Mouse (Mus musculus) mature B cell (primary cell): ENCODE measurements around the gene Stum.

ENCODE experiments used
- in situ Hi-C: fragments of 300-500 bp; cut with MboI; formaldehyde crosslinking; loops from 2 replicates; pipeline ENCODE4 v1.14.3; 2019

The Stum gene

DNA sequence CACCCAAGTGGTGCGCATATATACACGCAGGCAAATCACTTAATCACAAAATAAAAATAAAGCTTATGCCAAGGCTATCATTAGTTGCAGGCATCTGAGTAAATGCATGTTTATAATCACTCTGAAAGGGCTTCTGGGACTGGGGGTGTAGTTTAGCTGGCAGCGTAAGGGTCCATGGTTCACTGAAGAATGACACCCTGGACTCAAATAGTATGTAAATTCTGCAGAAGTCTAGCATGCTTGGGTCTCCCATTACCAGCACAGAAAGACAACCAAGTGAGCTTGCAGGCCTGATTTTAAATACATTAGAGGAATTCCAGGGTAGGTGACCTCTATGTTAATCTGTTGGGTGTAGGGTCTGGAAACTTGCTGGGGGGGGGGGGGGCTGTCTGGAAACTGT lies 16.5 kb upstream of the Stum start:
- in situ Hi-C loops = no loop called here

DNA sequence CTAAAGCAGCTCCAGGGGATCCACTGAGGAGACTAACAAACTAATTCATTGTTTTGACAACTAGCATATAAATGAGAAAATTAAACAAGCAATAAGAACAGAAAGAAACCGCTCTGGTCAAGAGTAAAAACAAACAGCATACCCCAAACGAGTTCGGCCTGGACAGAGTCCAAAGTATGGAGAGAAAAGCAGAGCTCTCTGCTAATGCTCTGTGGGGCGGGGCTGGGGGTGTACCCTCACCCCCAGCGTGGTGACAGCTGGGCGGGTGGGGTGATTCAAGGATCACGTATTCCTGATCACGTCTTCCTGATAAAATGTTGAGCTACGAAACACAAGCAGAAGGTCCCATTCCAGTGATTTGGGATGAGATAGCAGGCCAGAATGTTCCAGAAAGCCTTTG lies 9.5 kb upstream of the Stum start:
- in situ Hi-C loops = no loop called here

DNA sequence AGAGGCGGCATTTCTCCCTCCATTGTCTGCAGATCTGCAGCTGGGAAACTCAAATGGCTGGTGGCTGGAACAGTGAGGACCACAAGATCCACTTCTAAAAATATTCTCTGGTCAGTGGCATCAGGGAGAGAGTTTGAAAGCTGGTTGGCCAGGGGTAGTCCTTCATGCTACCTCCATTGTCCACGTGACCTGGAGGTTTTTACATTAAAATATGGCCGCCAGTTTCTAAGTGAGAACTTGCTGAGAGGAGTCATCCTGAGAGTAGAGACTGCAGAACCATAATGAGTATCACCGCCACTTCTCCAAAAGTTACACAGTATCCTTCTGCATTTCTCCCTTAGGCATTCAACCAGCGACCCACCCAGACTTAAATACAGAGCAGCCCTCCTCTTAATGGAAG lies 2.0 kb upstream of the Stum start:
- in situ Hi-C loops = no loop called here

DNA sequence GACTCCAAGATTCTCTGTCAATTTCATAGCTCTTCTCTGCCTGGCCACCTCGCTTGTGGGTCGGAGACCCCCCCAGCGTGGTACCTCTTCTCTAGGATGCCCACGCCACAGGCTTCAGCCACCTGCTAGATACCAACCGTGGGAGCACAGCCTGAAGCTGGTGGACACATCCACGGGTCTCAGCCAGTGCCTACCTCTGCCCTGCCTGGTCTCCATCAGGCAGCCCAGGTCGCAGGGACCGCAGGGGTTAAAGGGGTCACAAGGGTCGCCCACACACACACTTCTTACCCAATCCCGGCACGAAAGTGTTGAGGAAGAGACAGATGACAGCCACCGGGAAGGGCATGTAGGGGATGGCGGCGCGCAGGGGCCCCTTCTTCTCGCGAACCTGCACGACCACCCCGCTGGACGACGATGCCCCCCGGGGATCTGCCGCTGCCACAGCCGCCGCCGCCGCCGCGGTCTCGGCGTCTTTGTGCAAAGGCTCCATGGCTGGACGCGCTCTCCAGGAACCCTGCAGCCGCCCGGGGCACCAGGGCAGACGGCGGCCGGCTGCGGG lies 385 bp downstream of the Stum start:
- in situ Hi-C loops = no loop called here

DNA sequence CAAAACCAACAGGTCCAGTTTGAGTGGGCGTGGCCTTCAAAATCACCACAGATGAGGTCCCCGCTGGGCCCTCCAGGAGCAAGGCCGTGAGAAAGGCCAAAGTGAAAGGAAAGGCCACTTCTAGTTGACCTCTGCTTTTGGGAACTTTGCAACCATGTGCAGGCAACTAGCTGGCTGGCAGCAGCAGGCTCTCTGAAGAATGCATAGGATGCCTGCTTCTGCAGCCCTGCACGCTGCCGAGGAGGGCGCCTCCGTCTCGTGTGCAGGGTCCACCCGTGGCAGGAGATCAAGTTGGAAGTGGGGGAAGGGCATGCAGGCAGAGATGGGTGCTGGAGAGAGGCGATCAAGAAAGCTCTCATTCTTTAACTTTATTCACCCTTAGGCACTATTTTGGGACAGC lies 1.3 kb downstream of the Stum start:
- in situ Hi-C loops = no loop called here

DNA sequence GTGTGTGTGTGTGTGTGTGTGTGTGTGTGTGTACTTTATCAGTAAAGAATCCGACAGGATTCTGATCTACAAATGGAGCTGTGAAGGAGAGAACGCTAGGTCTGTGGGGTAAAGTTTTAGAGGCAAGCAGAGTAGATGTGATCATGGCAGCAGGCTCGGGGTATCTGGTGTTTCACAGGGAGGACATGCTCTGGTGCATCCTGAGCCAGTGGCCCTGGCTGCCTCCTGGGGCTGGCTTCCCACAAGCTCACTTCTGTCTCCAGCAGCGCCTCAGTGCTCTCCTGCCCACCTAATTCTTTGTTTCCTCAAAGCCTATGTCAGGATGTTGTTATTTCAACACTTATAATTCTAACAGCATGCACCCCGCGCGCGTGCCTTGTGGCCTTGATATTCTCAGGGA lies 2.0 kb downstream of the Stum start:
- in situ Hi-C loops = no loop called here

DNA sequence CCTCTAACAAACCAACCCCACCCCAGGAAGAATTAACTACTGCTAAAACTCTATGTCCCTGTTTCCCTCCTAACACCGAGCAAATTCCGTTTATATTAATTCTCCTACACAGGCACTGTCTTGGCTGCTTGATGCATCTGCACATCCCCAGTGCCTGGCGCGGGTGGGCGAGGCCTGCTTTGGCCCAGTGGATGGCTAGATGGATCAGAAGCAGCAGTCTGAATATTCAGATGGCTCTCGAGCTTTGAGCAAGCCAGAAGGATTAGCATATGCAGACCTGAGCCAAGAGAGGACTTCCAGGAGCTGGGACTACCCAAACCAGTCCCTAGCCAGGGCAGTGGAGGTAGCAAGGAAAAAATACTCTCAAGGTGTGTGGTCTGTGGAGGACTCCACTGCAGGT lies 3.0 kb downstream of the Stum start:
- in situ Hi-C loops = no loop called here

DNA sequence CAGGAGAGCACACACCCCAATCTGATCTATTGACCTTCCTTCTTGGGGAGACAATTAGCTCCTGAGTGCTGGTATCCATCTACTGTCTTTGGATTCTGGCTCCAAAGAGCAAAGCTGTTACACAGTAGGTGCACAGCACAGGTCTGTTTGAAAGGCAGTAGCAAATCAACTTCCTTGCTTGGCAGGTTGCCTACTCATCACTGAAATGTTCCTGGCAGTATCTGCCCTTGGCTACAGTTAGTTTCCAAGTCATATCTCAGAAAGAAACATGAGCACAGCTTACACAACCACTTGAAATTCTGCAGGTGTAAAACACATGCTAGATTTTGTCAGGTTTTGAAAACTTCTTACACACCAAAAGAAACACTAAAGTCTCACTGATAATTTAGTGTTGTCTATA lies 9.7 kb downstream of the Stum start:
- in situ Hi-C loops = no loop called here

DNA sequence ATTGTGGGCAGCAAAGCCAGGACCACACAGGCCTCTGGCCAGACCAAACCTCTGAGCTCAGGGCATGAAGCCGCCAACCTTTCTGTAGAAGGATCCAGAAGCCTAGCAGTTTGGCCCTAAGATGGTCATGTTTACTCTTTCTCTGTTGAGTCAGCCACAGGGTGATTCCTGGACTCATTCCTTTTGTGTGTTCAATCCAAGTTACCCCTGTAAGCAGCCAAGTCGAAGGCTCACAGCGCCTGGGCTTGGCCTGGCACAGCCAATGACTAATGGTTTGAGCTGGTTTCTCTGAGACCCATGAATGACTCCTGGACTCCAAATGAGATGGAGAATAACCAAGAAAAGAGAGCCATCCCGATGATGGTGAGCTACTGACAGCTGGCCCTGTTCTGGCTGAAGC lies 15.3 kb downstream of the Stum start:
- in situ Hi-C loops = no loop called here

DNA sequence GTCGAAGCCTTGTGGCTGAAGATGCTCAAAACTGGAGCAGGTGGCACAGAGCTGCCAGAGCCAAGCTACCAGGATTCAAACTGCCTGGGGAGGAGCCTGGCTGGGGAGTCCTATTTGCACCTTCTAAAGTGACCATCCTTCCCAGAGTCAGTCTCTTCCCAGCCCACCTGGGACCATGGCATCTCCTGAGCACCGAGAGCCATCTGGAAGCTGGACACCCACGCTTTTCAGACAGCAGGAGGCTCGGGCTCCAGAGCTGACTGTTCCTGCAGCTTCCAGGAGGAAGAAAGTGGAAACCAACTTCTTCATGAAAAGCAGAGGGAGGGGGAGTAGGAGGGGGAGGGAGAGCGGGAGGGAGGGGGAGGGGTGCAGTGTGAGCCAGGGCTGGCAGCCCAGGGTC lies 17.7 kb downstream of the Stum start:
- in situ Hi-C loops = no loop called here

DNA sequence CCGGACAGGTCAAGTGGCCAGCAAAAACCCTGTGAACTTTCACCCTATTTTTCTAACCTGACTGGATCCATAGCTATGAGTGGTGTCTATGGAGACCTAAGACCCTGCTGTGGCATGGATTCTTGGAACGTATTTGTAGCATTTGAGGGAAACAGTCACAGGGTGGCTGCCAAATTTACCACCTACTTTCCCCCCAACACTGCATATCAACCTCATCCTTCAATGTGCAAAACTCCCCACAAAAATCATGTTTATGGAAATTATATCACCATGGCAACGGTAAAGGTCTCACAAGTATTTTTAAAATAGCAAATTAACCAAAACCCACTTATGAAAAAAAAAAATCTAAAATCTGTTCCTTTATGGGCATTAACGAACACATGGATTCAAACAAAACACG lies 18.9 kb downstream of the Stum start:
- in situ Hi-C loops = no loop called here

DNA sequence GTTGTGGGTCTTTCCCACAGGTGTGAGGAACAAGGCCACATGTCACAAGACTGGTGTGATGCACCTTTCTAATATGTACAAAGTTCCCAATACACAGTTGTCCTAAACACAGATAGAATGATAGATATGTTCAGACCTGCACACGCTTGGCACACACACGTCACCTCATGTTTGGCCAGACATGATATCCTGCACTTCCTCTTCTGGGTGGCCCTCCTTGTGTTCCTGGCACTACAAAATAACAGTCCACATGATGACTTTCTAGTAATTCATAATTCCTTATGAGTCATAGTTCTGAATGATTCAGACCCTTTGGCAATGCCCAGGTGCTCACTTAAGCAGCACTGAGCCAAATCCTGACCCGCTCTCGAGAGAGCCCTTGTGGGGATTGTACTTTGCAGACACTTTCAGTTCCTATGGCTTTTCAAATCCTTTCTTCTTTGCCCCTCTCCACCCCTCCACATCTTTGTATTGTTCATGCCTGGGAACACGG lies 20.3 kb downstream of the Stum start:
- in situ Hi-C loops = no loop called here

DNA sequence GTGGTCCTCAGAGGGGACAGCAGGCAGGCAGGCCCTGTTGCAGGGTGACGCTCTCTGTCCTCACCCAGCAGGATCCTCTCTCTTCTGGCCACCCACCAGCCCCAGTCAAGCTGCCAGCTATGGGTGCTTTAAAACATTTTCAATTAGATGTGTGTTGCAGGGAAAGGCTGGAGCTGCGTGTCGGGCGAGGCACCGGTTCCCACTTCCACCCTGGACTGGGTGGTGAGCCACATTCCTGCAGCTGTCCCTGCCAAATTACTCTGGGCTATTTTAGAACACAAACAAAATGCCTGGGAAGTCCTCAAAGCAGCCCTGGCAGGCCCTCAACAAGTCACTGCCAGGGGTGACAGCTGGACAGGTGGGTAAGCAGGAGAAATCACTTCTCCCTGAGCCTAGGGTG lies 20.9 kb downstream of the Stum start:
- in situ Hi-C loops = no loop called here

DNA sequence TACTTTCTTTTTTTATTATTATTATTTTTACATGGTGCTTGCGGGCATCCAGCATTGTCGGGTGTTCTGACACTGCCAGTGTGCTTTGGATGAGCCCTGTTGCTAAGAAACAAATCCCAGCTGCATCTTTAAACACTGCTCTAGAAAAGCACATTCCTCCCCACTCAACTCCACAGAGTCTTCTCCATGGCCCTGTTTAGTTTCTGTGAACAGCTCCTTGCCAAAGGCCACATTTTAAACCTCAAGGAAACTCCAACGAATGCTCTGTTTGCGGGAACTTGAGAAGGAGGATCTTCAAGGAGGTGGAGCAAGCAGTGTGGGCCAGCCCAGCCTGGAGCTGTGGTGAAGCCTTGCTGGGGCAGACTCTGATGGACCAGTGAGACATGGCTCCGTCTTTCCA lies 22.6 kb downstream of the Stum start:
- in situ Hi-C loops = no loop called here

DNA sequence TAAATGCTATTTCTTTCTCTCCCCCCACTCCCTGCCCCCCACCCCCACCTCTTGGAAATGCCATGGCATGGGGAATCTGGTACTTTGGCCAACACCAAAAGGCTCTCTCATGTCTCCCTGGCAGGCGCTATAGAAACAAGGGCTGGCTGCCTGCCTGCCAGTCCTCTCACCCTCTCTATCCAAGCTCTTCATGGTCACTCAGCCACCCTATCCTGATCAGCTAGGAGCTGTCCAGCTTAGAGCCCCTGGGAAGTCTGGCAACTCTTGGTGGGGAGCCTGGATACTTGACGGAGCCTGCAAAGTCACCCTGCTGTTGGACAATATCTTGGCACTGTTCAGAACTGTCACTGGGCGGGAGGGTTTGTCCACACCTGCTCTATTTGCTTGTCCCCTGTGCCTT lies 24.6 kb downstream of the Stum start:
- in situ Hi-C loops = no loop called here

DNA sequence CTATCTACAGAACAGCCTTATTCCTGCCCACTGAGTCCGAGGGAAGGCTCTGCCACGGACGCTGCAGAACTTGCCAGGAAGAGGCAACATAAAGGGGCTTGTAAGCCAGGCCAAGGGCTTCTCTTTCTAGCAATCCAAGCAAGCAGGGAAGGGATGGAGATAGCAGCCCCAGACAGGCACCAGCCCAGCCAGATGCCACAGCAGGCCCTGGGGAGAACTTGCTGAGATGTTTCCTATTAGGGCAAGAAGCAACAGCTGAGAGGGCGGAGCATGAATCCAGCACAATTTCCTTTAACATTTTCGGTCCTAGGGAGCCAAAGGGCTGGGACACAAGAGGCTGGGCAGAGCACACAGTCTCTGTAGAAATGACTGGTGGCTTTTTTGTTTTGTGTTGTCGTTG lies 25.0 kb downstream of the Stum start:
- in situ Hi-C loops = no loop called here

DNA sequence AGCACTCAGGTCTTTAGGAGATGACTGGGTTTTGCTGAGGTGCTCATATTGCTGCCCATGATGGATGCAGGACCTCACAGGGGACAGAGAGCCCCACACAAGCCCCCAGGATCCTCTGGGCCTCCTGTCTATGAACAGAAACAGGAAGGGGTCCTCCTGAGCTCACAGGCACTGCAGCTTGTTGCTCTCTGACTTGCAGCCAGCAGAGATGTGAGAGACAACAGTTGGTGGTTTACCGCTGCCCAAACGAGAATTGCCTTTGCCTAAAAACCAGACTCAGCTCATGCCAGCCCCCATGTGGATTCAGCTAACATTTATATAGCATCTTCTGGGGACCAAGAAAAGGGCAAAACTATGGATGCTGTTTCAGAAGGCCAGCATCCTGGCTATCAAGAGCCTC lies 33.7 kb downstream of the Stum start:
- in situ Hi-C loops = no loop called here

DNA sequence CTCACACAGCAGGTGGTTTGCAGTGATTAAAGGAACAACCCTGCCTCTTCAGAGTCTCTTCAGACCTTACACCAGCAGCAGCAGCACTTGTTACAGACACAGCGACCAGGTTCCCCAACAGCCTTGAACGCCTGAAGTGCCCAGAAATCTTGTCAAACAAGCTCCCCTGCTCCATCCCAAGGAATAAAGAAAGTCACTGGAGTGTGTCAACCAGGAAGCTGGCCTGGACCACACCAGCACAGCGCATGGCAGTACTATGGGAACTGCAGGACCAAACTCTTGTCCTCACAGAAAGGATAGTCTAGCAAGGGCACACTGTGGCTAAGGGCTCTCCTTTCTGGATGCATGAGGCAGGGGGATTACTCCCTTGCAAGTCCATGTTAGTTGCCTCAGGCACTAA lies 38.9 kb downstream of the Stum start:
- in situ Hi-C loops = no loop called here

DNA sequence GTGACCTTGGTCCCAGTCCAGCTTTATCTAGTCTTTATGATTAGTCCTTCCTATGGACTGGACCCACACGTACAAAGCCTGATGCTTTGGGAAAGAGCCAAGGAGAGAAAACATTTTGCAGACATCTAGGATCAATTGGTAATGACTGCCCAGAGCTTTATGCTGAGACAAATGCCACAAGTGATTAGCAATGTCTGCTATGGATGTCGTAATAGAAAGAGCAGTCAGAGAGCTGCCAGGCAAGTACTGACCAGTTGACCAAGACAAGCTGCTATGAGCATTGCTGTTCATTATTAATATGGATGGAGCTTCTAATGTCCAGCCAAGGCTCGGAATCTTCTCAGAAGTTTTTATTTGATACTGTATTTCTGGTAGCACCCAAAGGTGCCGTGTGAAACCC lies 43.8 kb downstream of the Stum start:
- in situ Hi-C loops = loop anchor here (10.0 kb wide), 2 partner anchors 115 to 325 kb away; no protein-coding TSS in a partner anchor

DNA sequence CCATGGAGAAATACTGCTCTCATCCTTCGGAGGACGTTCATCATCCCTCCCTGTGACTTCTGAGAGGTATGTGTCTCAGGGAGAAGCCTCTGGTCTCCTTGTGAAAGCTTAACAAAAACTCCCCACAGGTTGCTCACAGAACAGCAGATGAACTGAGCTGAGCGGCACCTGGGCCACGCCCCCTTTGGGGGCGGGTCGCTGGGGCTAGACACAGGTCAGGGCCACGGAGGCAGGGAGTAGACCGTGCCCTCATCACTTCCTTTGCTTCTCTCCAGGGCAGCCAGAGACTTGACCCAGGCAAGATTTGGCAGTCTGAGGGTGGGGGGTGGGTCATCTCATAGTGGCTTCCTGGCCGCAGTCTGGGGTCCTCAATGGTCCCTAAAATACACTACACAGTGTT lies 48.4 kb downstream of the Stum start:
- in situ Hi-C loops = loop anchor here (10.0 kb wide), 2 partner anchors 120 to 330 kb away; no protein-coding TSS in a partner anchor

DNA sequence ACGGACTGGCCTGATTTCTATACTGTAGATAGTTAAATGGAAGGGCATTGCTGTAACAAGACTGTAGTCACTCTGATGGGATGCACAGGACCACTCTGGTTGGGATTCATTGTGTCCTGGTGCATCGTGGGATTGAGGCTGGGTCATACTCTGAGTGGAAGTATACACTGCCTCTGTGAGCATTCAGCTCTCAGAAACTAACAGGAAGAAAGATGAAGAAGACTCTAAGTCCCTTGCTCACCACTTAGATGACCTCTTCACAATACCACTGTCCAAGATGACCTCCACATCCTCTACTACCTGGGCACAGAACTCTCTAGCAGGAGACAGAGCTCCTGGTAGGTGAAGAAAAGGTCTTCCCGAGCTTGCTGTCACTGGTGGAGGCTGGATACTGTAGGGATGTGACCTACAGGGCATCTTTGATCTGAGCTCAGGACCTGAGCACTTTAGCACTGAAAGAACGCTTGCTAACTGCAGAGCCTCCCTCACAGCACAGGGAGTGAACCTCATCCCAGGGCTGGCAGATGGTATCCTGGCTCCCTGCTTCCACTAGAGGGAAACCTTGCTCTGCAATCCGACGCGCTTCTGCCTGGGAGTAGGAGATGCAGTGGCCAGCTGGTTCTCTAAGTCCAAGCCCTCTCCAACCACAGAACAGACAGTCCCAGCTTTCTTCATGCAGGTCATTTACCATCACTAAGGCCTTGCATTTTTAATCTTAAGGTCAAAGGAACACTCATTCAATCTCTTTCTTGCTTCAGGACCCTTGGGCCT lies 49.3 kb downstream of the Stum start:
- in situ Hi-C loops = loop anchor here (10.0 kb wide), 2 partner anchors 121 to 331 kb away; no protein-coding TSS in a partner anchor

DNA sequence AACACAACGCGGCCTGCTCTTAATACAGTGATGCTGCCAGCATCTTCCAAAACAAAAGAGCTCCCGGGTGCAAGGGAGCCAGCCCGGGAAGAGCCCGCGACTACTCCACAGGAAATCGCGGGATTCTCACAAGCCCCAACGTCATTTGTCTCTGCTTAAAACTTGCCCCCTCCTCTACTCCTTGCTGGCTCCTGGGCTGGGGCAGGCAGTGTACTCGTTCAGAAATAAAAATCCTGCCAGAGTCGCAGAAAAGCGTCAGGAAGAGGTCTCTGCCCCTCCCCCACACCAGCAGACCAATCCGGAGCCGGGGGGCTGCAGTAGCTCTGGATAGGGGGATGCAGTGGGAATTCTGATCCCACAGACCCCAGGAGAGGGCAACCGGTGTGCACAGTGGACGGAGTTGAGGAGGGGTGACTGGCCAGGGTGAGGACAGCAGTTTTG lies 50.2 kb downstream of the Stum start:
- in situ Hi-C loops = loop anchor here (10.0 kb wide), 2 partner anchors 122 to 332 kb away; no protein-coding TSS in a partner anchor

DNA sequence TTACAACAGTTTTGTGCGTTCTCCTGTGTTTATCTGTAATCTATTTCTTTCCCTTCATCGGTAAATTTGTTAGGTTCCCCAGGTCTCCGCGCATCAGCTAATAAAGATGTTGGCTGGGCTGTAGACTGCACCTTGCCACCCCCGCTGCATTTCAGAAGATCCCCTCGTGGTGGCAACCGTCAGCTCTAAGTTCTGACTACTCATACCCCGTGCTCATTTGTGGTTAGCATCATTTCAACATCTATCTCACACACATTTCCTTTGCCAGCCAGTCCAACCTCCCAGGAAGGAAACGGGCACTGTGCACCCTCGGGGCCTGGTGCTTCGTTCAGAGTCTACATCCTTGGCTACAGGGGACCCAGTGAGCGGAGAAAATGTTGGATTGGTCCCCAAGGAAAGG lies 51.5 kb downstream of the Stum start:
- in situ Hi-C loops = loop anchor here (10.0 kb wide), 2 partner anchors 123 to 333 kb away; no protein-coding TSS in a partner anchor
